Mouse (Mus musculus) heart, postnatal 10 days (tissue): ENCODE measurements around the gene Rbfox3. TPM values are rescaled to one million over a fixed set of nuclear protein-coding genes. Genes with fewer than 3 reads are reported as not detected.

Source experiments
- DNase-seq, 2 experiments: peaks; one replicate each; pipeline ENCODE4 v3.0.0; 2021
- intact Hi-C: fragments of 180-260 bp; cut with DNase I; formaldehyde crosslinking; loops from one replicate; pipeline ENCODE4 v1.15.1; 2025
- microRNA-seq, 2 experiments: library from miRNA; unstranded; fragments of <30 nt; microRNA quantifications; one replicate each; pipeline ENCODE4 v1.2.0; 2022
- total RNA-seq, 2 experiments: library from RNA; stranded (reverse); gene quantifications; 2 replicates each; pipeline ENCODE4 v1.2.3; 2021

Gene Rbfox3
- total RNA-seq, 2 experiments from 2014 or later: 0.36 TPM; not detected in 1

GRCm38 (mm10) chr11:118469509-118470160 lies 441.8 kb downstream of the Rbfox3 start:
- no peak for DNase-seq
- intact Hi-C loops: no loop called here

- intact Hi-C loops: no loop called here
These were observed 443.9 kb downstream of the Rbfox3 start for GRCm38 (mm10) chr11:118467441-118468035.

GRCm38 (mm10) chr11:118460280-118460679 lies 451.1 kb downstream of the Rbfox3 start:
- intact Hi-C loops: no loop called here
- peak in 1 of 2 experiments; percentile 43 for DNase-seq

More at GRCm38 (mm10) chr11:118467441-118468035, 443.9 kb downstream of the Rbfox3 start:
- no peak for DNase-seq

- intact Hi-C loops: no loop called here
- DNase-seq: peak in 1 of 2 experiments; percentile 41
These were observed 451.9 kb downstream of the Rbfox3 start for GRCm38 (mm10) chr11:118459536-118459935.

DNA sequence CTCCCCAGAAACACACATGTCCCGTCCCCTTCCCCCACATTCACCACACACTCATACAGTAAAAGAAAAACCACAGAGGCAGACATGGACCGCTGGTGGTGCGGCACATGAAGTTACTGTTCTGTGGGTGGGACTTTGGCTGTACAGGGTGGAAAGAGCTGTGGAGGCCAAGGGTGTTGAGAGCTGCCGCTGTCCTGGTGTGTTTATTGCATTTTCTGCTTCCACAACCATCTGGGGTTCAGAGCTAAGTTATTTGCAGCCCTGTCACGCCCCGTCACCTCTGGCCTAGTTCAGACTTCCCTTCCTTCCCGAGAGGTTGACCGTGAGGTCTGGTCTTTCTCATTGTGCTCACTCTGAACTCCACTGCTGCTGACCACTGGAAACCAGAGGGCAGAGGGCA lies 452.3 kb downstream of the Rbfox3 start:
- peak; percentile 72 to 80 for DNase-seq
- intact Hi-C loops: no loop called here

DNA sequence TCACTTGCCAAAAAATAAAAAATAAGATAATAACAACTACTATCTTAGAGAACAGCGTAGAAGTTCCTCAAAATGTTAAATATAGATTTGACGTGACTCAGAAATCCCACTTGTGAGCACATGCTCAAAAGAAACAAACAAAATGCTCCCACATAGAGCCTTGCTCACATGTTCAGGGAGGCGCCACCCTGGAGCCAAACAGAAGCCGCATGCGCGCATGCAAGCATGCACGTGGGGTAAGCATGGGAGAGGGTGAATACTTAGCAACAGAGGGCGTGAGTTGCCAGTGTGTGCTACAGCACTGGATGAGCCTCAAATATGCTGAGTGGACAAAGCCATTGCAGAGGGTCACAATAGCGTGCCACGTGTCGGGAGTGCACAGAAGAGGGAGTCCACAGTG lies 454.5 kb downstream of the Rbfox3 start:
- DNase-seq: peak; percentile 49 to 60
- intact Hi-C loops: no loop called here

GRCm38 (mm10) chr11:118455788-118456187 lies 455.6 kb downstream of the Rbfox3 start:
- intact Hi-C loops: no loop called here
- no peak for DNase-seq

DNA sequence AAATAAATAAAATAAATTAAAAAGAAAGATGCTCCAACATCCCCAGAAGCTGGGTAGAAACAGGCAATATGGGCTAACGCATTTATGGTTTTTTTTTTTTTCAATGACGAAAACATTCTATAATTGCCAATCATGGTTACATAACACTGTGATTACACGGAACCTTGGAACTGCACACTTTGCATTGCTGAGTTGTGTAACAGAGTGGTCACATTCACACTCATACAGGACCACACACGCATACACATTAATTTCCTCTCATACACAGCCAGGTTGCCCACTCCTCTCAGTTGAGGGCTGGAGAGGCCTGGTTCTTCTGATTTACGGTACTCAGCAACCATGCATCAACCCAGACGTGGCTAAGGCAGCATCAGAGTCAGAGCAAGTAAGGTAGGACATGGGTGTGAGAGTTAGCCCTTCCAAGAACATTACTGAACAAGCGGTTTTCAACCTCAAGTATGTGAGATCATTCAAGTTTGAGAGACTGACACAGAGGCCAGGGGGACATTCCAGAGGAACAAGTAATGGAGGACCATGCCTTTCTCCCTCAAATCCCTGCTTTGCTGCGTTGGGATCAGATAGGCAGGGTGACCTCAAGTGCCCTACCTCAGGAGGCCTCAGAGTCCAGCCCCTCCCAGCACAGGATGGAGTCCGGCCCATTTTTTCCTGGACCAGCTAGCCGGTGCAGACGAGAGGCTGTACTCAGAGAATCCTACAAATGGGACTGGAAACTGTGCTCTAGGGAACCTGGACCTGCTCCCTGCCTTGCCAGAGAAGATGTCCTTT lies 457.3 kb downstream of the Rbfox3 start:
- peak; percentile 64 to 68 for DNase-seq

GRCm38 (mm10) chr11:118452955-118453354 lies 458.4 kb downstream of the Rbfox3 start:
- intact Hi-C loops: no loop called here
- no peak for DNase-seq

More for the DNA sequence above, 457.3 kb downstream of the Rbfox3 start:
- intact Hi-C loops: no loop called here

DNA sequence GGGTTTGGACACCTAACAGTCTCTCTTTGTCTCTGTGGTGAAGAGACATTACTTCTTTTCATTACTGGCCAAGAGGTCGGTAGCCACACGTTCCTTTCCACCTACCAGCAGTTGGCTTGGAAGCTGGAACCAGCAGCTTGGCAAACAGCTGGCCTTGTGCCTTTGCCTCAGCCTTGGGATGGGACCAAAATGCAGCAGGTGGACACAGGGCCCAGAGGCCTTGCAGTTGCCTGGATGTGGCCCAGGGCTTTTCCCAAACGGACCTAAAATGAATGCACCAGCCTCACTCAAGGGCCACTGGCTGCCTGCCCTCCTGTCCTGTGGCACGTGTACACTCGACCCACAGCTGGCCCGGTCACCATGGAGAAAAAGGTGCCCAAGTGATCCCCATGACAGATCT lies 460.2 kb downstream of the Rbfox3 start:
- no peak for DNase-seq
- intact Hi-C loops: no loop called here

GRCm38 (mm10) chr11:118448385-118448784 lies 463.0 kb downstream of the Rbfox3 start:
- intact Hi-C loops: loop anchor here (5.0 kb wide), 1 partner anchor 59 kb away; no protein-coding TSS in a partner anchor
- peak; percentile 78 to 80 for DNase-seq

- intact Hi-C loops: loop anchor here (2.0 to 5.0 kb wide), 2 partner anchors 60 to 293 kb away; no protein-coding TSS in a partner anchor
- no peak for DNase-seq
These were observed 464.1 kb downstream of the Rbfox3 start for GRCm38 (mm10) chr11:118447346-118447745.

- intact Hi-C loops: loop anchor here (1.0 to 5.0 kb wide), 3 partner anchors 45 to 295 kb away; no protein-coding TSS in a partner anchor
- DNase-seq: peak; percentile 74 to 83
These were observed 465.6 kb downstream of the Rbfox3 start for GRCm38 (mm10) chr11:118445843-118446242.

DNA sequence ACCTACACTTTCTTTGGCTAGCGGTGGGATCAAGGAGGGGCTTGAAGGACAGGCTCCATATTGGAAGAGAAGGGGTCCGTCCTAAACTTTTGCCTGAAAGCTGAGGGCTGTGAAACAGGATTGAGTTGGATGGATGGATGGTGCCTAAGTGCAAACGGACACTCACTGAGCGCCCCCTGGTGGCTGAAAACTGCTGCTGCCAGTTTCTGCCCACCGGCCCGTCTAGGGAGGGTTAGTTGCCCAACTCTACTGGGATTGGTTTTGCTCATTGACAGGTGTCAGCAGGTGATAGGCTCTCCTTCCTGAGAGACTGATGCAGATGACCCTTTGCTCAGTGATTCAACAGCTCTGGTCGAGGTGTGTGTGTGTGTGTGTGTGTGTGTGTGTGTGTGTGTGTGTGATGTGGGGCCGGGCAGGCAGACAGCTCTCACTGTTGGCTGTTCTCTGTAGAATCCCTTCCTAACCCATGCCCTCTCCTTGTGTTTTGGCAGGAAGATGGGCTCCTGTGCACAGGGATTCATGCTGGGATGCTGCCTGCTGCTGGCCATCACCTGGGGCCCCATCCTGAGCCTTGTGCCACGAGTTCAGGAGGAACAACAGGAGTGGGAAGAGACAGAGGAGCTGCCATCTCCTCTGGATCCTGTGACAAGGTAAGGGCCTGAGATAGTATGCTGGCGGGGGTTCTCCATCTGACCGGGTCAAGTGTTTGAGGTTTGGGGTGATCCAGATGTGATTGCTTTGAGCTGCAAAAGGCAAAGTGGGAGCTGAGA lies 468.0 kb downstream of the Rbfox3 start:
- intact Hi-C loops: loop anchor here (1.0 kb wide), 1 partner anchor 20 kb away; no protein-coding TSS in a partner anchor
- DNase-seq: peak; percentile 75 to 90

DNA sequence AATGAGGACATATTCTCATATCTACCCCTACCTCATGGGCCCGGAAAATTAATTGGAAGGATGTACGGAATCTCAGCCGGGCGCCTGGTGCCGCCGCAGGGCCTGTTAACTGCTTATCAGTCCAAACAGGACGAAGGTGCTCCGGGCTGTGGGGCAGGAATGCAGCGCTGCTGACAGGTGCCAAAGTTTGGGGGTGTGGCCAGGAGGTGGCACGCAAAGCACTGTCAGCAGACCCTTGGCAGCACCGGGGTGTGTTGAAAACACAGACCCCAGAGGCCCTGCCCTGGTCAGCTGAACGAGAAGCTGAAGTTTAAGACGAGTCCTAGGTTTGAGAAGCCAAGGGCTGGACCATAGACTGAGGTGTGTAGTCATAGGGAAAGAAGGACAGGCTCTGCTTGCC lies 468.7 kb downstream of the Rbfox3 start:
- intact Hi-C loops: loop anchor here (1.0 kb wide), 1 partner anchor 19 kb away; no protein-coding TSS in a partner anchor
- no peak for DNase-seq

Small RNA genes within 50 kb of the gene (microRNA-seq; reads per million reads assigned to microRNA genes)
- gene Gm25040: 0 reads per million in 2 experiments

Other genes with a start within 250 kb of the Rbfox3 start
- not detected for gene Enpp7, start 76.6 kb upstream of the Rbfox3 start, total RNA-seq
- 1 to 10 TPM; 5.2 to 6.8 TPM for gene Cbx2, start 111.4 kb upstream of the Rbfox3 start, total RNA-seq
- 1 to 10 TPM; 5.6 to 7.5 TPM for gene Cbx8, start 129.4 kb upstream of the Rbfox3 start, total RNA-seq
- gene Cbx4, start 174.6 kb upstream of the Rbfox3 start, total RNA-seq: 10 to 100 TPM; 22.1 to 22.6 TPM